16 mouse cellular contexts compared by ENCODE assay signal in the genomic region with DNA sequence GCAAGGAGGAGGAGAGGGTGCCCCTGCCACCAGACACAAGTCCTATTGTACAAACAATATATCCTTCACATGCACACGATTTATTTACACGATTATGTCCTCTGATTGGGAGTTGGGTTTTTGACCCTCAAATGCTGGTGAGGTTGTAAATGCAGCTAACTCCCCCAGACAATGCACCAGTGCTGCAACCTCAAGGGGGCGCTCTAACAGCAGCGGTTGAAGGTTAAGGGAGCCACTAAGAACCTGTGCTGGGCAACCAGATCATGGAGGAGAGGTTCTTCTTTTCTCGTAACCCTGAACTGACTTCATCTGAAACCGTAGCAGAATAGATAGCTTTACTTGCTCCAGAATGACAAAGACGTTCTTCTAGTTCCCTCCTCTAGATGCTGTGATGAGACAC. TPM values are rescaled to one million over a fixed set of nuclear protein-coding genes. Genes with fewer than 3 reads are reported as not detected.
DNase-seq lines count a peak whose midpoint lies in the region; ATAC-seq and TF ChIP-seq lines count a peak whose summit lies in the region.
"Had no signal": no experiment of that assay in that cellular context is flagged by ENCODE, and none has a peak within 500 bp of the region (broad histone marks: within the 10 kb centered on the region; RNA-seq: fewer than 3 reads in every experiment).

No protein-coding gene starts in this region.

- H3K4me1 ChIP-seq in midbrain, embryonic 11.5 days (ENCODE audit: control insufficient read depth, insufficient read depth, low read length), result no peaks in the 10 kb centered on the region; the same call in 1 of the 2 replicates

- peak; percentile 47 for DNase-seq in adrenal gland, postnatal 14 days
- no peak for DNase-seq in adrenal gland, postnatal 25 days
- DNase-seq in left cerebral cortex, adult 2 months (ENCODE audit: extremely low spot score in 1 of 2, low spot score in 2 of 2), result no peak
- no peak for DNase-seq in left cerebral cortex, adult 8-10 months (ENCODE audit: low spot score in 2 of 2)
- DNase-seq in thymus, postnatal 4 days, result peak; percentile 50
- DNase-seq in thymus, postnatal 10 days (ENCODE audit: low spot score in 2 of 2), result no peak
- DNase-seq in embryo, embryonic 10.5 days (ENCODE audit: low spot score), result no peak
- DNase-seq in midbrain, embryonic 11.5 days (ENCODE audit: low spot score, missing footprints), result no peak
- DNase-seq: adrenal gland, adult 2 months; kidney, postnatal 25 days; layer of hippocampus, postnatal 36 days; lung, postnatal 4 days had no signal

- WGBS in midbrain, embryonic 11.5 days, result 68% methylated on average over 7 of the region's 7 CpGs

- H3K36me3 ChIP-seq in midbrain, embryonic 11.5 days (ENCODE audit: control insufficient read depth, insufficient read depth, low read length), result no peaks in the 10 kb centered on the region
- H3K36me3 ChIP-seq: heart, embryonic 15.5 days; limb, embryonic 12.5 days had no signal

- no peak overlapping the region for H3K9ac ChIP-seq in midbrain, embryonic 11.5 days (ENCODE audit: low read length)
- H3K9ac ChIP-seq: heart, embryonic 15.5 days; limb, embryonic 12.5 days had no signal

- H3K4me3 ChIP-seq in left cerebral cortex, adult 2 months, result no peak overlapping the region
- H3K4me3 ChIP-seq in midbrain, embryonic 11.5 days (ENCODE audit: low read depth, low read length), result no peak overlapping the region
- H3K4me3 ChIP-seq: heart, embryonic 15.5 days; limb, embryonic 12.5 days had no signal

- intact Hi-C loops in left cerebral cortex, adult 2 months (cut with DNase I), result no loop called here

- TF ChIP-seq CTCF in left cerebral cortex, adult 2 months (IDR thresholded peaks at IDR 0.05), result peak; percentile 25

- no peak overlapping the region for H3K4me2 ChIP-seq in midbrain, embryonic 11.5 days
- H3K4me2 ChIP-seq: heart, embryonic 15.5 days; limb, embryonic 12.5 days had no signal

- ATAC-seq in midbrain, embryonic 11.5 days (ENCODE audit: low FRiP score), result no peak
- ATAC-seq: hindbrain, embryonic 16.5 days; Patski had no signal

- H3K27ac ChIP-seq in left cerebral cortex, adult 2 months, result no peak overlapping the region
- H3K27ac ChIP-seq in midbrain, embryonic 11.5 days (ENCODE audit: low read depth, low read length), result no peak overlapping the region
- H3K27ac ChIP-seq: heart, embryonic 15.5 days; limb, embryonic 12.5 days had no signal

- no peaks in the 10 kb centered on the region for H3K27me3 ChIP-seq in midbrain, embryonic 11.5 days (ENCODE audit: control insufficient read depth, insufficient read depth, low read length)
- H3K27me3 ChIP-seq: heart, embryonic 15.5 days; limb, embryonic 12.5 days; Patski had no signal

- H3K9me3 ChIP-seq in midbrain, embryonic 11.5 days (ENCODE audit: control insufficient read depth, low read length), result no peaks in the 10 kb centered on the region
- H3K9me3 ChIP-seq: heart, embryonic 15.5 days; limb, embryonic 12.5 days had no signal

RNA-seq across cellular contexts. Expression of gene Eno4, which starts 56.8 kb away (rescaled TPM):
- total RNA-seq in adrenal gland, postnatal 14 days (2021), result 0.30 and 0.38 TPM in 2 replicates
- 0.24 and 0.33 TPM in 2 replicates for total RNA-seq in adrenal gland, postnatal 25 days (2021)
- total RNA-seq in left cerebral cortex, adult 2 months (2021), result 1 to 10 TPM; 2.0 to 2.9 TPM
- total RNA-seq in left cerebral cortex, adult 8-10 months (2022), result 1 to 10 TPM; 2.2 to 3.0 (median 2.7) TPM
- 0.39 and 0.45 TPM in 2 replicates for polyA plus RNA-seq in midbrain, embryonic 11.5 days (2014; fragmentation: Nextera tagmentation; extraction: Ambion mirVana)

RNA-seq across cellular contexts. Expression of gene Hspa12a, which starts 57.0 kb away (rescaled TPM):
- 60.8 and 61.8 TPM in 2 replicates for total RNA-seq in adrenal gland, postnatal 14 days (2021)
- total RNA-seq in adrenal gland, postnatal 25 days (2021), result 115 and 119 TPM in 2 replicates
- 100 to 1,000 TPM; 208 to 220 TPM for total RNA-seq in left cerebral cortex, adult 2 months (2021)
- total RNA-seq in left cerebral cortex, adult 8-10 months (2022), result 100 to 1,000 TPM; 180 to 214 (median 195) TPM
- polyA plus RNA-seq in midbrain, embryonic 11.5 days (2014; fragmentation: Nextera tagmentation; extraction: Ambion mirVana), result 9.3 and 10.6 TPM in 2 replicates

Comparison
In these comparisons a context has a peak if more than half of its experiments do, and no peak if none do; other contexts are left out.
1. DNase-seq: peak in adrenal gland, postnatal 14 days (single experiment) and thymus, postnatal 4 days (single experiment); none in adrenal gland, postnatal 25 days (single experiment), left cerebral cortex, adult 2 months (0 of 2), left cerebral cortex, adult 8-10 months (0 of 2), thymus, postnatal 10 days (0 of 2), embryo, embryonic 10.5 days (single experiment) and midbrain, embryonic 11.5 days (single experiment).